Mouse (Mus musculus) testis, postnatal 14 days (tissue): ENCODE measurements around the gene Rap2a.

Experiments
- DNase-seq: peaks from one replicate; pipeline ENCODE4 v3.0.0; 2021; ENCODE audit warnings: low spot score

Rap2a gene

GRCm38 (mm10) chr14:120542445-120542844, 64.2 kb downstream of the Rap2a start:
- DNase-seq = no peak

DNA sequence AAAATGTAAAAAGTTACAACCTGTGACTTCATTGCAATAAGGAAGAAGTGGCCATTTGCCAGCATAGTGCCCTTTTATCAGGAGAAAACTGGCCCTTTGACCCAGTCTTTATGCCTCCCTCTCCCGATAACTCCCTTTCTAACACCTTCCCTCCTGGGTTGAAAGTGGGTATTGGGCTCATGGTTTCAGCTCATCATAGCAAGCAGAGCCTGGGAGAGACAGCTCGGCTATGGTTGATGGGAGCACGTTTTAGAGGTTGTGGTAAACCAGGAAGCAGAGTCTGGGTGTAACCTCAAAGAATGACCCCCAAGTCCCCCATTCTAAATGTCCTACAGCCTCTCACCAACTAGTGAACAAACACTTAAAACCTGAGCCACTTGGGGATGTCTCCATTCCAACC, 64.7 kb downstream of the Rap2a start:
- DNase-seq = no peak

GRCm38 (mm10) chr14:120543846-120544245, 65.6 kb downstream of the Rap2a start:
- DNase-seq = no peak

DNA sequence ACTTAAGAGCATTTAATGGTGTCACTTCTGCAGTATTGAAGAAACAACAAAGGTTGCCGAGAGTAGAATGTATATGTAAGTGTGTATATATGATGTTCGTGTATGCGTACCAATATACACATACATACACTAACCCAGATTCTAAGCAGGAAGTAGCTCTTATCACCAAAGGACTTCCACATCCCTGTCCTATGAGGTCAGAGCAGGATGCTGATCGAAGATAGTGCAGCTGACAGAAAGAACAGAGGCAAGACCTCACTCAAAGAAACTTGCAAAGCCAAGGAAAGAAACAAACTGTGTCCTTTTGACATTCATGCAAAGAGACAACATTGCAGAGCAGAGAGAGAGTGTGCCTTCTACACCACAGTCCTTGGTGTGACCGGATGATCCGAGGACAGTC, 66.3 kb downstream of the Rap2a start:
- no peak for DNase-seq

DNA sequence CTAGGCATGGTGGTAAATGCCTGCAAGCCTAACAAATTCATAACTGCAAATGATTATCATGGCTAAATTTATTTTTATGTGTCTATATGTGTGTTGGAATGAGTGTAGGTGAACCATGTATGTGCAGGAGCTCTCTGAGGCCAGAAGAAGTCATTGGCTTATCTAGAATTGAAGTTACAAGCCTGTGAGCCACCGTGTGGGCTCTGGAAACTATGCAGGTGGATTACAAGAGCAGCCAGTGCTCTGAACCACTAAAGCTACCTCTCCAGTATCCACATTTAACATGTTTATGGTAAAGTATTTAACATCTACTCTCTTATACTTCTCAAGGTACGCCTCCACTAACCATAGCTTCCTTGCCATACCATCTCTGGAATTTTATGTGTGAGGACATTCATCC, 66.7 kb downstream of the Rap2a start:
- no peak for DNase-seq
